Mouse (Mus musculus) limb, embryonic 11.5 days (tissue): ENCODE data around the gene Hpcal4. TPM values are rescaled to one million over a fixed set of nuclear protein-coding genes. Genes with fewer than 3 reads are reported as not detected.

Experiments
- ATAC-seq: fragments of 200-750 bp; cut with Nextera tagmentation; 2 replicates; pipeline ENCODE4 v1.8.0; 2017; ENCODE audit warnings: low read depth; ENCODE audit not compliant: insufficient number of reproducible peaks, low FRiP score, low TSS enrichment
- DNase-seq: peaks from one replicate; pipeline ENCODE4 v3.0.0-alpha.2; 2015; ENCODE audit warnings: low spot score
- H3K27ac ChIP-seq: fragments of 300-500 bp; sonication (generic); replicated peaks from 2 replicates; pipeline ENCODE4 v1.5.1; 2014; ENCODE audit warnings: low read depth, mild to moderate bottlenecking, low read length
- H3K27me3 ChIP-seq: fragments of 300-500 bp; sonication (generic); 2 replicates; pipeline ENCODE4 v1.6.1; 2014; ENCODE audit warnings: mild to moderate bottlenecking, low read length, mixed read lengths; ENCODE audit not compliant: control insufficient read depth, insufficient read depth
- H3K36me3 ChIP-seq: fragments of 300-500 bp; sonication (generic); 2 replicates; pipeline ENCODE4 v1.6.1; 2014; ENCODE audit warnings: mild to moderate bottlenecking, low read length, moderate library complexity, mixed read lengths; ENCODE audit not compliant: control insufficient read depth, insufficient read depth
- H3K4me1 ChIP-seq: fragments of 300-500 bp; sonication (generic); 2 replicates; pipeline ENCODE4 v1.6.1; 2014; ENCODE audit warnings: low read length, mixed read lengths; ENCODE audit not compliant: control insufficient read depth, insufficient read depth
- H3K4me2 ChIP-seq: fragments of 300-500 bp; sonication (generic); 2 replicates; pipeline ENCODE4 v1.6.1; 2014; ENCODE audit warnings: low read depth, mild to moderate bottlenecking, moderate library complexity; ENCODE audit not compliant: severe bottlenecking
- H3K4me3 ChIP-seq: fragments of 300-500 bp; sonication (generic); 2 replicates; pipeline ENCODE4 v1.5.1; 2014; ENCODE audit warnings: low read depth, low read length
- H3K9ac ChIP-seq: fragments of 300-500 bp; sonication (generic); 2 replicates; pipeline ENCODE4 v1.6.1; 2014; ENCODE audit warnings: mild to moderate bottlenecking, low read length
- H3K9me3 ChIP-seq: fragments of 300-500 bp; sonication (generic); 2 replicates; pipeline ENCODE4 v1.6.1; 2016; ENCODE audit warnings: low read length; ENCODE audit not compliant: control insufficient read depth
- WGBS: fragments of 180-500 bp; shearing (Covaris S2); extraction: QIAGEN DNeasy Blood & Tissue Kit; methylation state at CpG from one replicate; pipeline ENCODE4 v1.1.7; 2014; 5-methylcytosine and 5-hydroxymethylcytosine counted together
- polyA plus RNA-seq: library from polyadenylated mRNA; unstranded; fragments of >200 nt; fragmentation: Nextera tagmentation; extraction: Ambion mirVana; gene quantifications from 2 replicates; pipeline ENCODE4 v1.2.1, GENCODE M21; 2014

Gene Hpcal4
- polyA plus RNA-seq, 1 experiment from 2014 or later: 0.17 TPM

GRCm38 (mm10) chr4:123192336-123192735 is 9.3 kb downstream of the Hpcal4 start:
- H3K36me3 ChIP-seq: no peaks in the 10 kb centered on the region
- H3K4me3 ChIP-seq: no peak overlapping the region
- no peak overlapping the region for H3K4me2 ChIP-seq
- DNase-seq: no peak
- 83% methylated on average over 11 of the region's 11 CpGs for WGBS
- ATAC-seq: no peak
- H3K27me3 ChIP-seq: no peaks in the 10 kb centered on the region
- H3K4me1 ChIP-seq: no peaks in the 10 kb centered on the region
- no peak overlapping the region for H3K27ac ChIP-seq
- no peak overlapping the region for H3K9ac ChIP-seq
- no peaks in the 10 kb centered on the region for H3K9me3 ChIP-seq

DNA sequence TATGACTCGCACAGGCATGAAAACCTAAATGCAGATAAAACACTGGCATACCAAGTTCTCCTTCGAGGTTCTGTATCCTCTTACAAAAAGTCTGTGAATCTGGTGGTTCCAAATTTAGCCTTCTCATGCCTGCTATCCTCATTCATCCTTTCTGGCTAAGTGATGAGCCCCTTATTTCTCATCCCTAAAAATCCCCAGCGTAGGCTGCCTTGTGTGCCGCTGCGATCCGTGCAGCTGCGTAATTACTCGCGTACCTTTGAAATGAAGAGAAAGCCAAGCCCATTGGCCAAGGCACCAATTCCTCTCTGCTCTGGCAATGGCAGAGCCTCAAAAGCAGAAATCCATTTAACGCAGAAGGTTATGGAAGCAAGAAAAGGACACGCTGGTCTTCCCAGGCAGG is 10.8 kb downstream of the Hpcal4 start:
- ATAC-seq: no peak
- Histone ChIP-seq H3K27me3 (no peaks in the 10 kb centered on the region), H3K4me1 (no peaks in the 10 kb centered on the region), H3K9ac (no peak overlapping the region), H3K36me3 (no peaks in the 10 kb centered on the region), H3K4me2 (no peak overlapping the region), H3K9me3 (no peaks in the 10 kb centered on the region), H3K27ac (no peak overlapping the region), H3K4me3 (no peak overlapping the region)
- WGBS: 90% methylated on average over 11 of the region's 11 CpGs
- no peak for DNase-seq

- WGBS: 55% methylated on average over 6 of the region's 6 CpGs
- 0 out of 2 replicates have a peak, but pooled peaks cover 5% of the 10 kb centered on the region for H3K4me1 ChIP-seq
- H3K36me3 ChIP-seq: no peaks in the 10 kb centered on the region
- H3K4me3 ChIP-seq: no peak overlapping the region
- no peak overlapping the region for H3K9ac ChIP-seq
- no peak overlapping the region for H3K4me2 ChIP-seq
- H3K9me3 ChIP-seq: no peaks in the 10 kb centered on the region
- no peak overlapping the region for H3K27ac ChIP-seq
- DNase-seq (no peak), ATAC-seq (no peak)
- peaks cover 14% of the 10 kb centered on the region for H3K27me3 ChIP-seq
Measured at GRCm38 (mm10) chr4:123196695-123197094, 13.7 kb downstream of the Hpcal4 start.

GRCm38 (mm10) chr4:123200771-123201185 is 17.8 kb downstream of the Hpcal4 start:
- peaks cover 27% of the 10 kb centered on the region for H3K27me3 ChIP-seq
- ATAC-seq: no peak
- 0 out of 2 replicates have a peak, but pooled peaks cover 8% of the 10 kb centered on the region for H3K4me1 ChIP-seq
- WGBS: 3% methylated on average over 15 of the region's 15 CpGs
- H3K36me3 ChIP-seq: no peaks in the 10 kb centered on the region
- DNase-seq: peak; percentile 81
- peak overlapping the region; percentile 29 for H3K4me3 ChIP-seq
- H3K27ac ChIP-seq: no peak overlapping the region
- H3K9me3 ChIP-seq: no peaks in the 10 kb centered on the region
- peak overlapping the region; percentile 64 for H3K4me2 ChIP-seq
- no peak overlapping the region for H3K9ac ChIP-seq

DNA sequence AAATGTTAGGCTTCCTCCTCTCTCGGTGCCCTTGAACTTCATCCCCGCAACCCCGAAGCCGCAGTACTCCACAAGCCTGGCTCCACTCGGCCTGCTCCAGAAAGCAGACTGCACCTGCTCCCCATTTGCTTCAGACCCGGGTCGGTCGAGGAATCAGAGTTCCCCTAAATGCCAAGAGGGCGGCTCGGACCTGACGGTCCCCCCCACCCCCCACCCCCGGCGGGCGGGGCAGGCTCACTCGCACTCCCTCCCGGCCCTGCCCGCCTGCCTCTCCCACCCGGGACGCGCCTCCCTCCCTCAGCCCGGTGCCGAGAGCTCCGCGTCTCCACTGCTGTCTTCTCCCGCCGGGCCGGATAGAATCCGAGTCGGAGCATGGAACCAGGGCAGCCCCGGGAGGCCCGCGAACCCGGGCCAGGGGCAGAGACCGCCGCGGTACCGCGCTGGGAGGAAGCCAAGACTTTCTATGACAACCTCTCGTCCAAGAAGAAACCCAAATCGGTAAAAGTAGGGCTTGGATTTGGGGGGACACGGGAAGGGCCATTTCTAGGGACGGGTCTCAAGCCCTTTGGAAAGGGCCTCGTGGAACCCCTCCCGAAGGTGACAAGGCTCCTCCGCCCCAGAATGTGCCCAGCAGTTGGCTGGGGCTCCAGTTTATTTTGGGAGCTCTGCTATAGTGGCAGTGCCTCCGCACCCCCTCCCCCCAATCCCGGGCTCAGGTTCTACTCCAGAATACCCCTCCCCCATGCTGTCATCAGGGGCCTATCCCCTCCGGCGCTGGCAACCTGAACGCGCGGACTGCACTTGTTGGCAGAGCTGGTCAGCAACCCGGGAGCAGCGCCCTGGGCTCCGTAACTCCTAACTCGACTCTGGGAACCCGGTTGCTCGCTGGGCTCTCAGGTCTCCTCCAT is 18.4 kb downstream of the Hpcal4 start, which contains the start of gene Nt5c1a:
TSS of gene Nt5c1a (plus strand) at position 319 of the 908 bp plus-strand sequence.
- H3K27ac ChIP-seq: no peak within 1 kb of the TSS
- H3K36me3 ChIP-seq: no peaks in the 10 kb centered on the region
- DNase-seq (peak; percentile 58), ATAC-seq (peak; percentile 26; the same call in 1 of the 2 replicates)
- peaks cover 27% of the 10 kb centered on the region for H3K27me3 ChIP-seq
- 1% methylated on average over 56 of the region's 58 CpGs for WGBS
- no peak within 1 kb of the TSS for H3K9ac ChIP-seq
- peak within 1 kb of the TSS; percentile 29 for H3K4me3 ChIP-seq
- H3K9me3 ChIP-seq: no peaks in the 10 kb centered on the region
- H3K4me2 ChIP-seq: peak within 1 kb of the TSS; percentile 64
- H3K4me1 ChIP-seq: 0 out of 2 replicates have a peak, but pooled peaks cover 8% of the 10 kb centered on the region

DNA sequence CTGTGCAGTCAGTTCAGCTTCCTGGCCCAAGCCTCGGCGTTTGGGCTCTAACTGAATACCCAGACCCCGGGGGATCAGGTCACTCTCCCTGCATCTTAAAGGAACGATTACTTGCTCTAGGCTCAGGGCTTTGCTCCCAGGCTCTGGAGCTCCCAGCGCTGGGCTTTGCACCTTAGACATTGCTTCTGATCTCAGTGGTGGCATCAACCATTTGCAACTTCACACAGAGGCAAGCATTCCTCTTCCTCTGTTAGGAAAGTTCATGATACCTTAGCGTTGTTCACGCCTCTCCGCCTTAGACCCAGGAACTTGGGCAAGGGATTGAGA is 19.0 kb downstream of the Hpcal4 start:
- peak overlapping the region; percentile 29; the same call in 1 of the 2 replicates for H3K4me3 ChIP-seq
- 6% methylated on average over 8 of the region's 8 CpGs for WGBS
- DNase-seq: no peak

DNA sequence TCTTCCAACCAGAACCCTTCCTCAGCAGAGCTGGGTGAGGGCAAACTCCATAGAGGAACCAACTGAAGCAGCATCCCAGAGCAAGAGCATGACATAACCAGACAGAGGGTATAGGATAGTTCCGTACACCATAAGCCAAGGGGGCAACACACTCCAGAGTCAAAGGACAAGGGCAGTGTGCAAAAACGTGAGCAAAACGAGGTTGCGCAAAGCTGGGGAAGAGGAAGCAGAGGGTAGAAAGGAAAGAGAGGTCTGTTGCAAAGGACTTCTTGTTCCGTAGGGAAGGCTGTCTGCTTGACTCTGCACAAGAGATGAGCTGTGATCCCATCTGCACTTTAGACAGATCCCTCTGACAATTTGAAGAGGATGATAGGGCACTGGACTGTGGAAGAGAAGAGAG is 24.3 kb downstream of the Hpcal4 start:
- Histone ChIP-seq H3K4me2 (no peak overlapping the region), H3K9ac (no peak overlapping the region), H3K9me3 (no peaks in the 10 kb centered on the region), H3K36me3 (no peaks in the 10 kb centered on the region), H3K27me3 (peaks cover 6% of the 10 kb centered on the region), H3K27ac (no peak overlapping the region), H3K4me1 (no peaks in the 10 kb centered on the region), H3K4me3 (no peak overlapping the region)
- WGBS: 71% methylated on average over 5 of the region's 5 CpGs
- ATAC-seq: no peak
- DNase-seq: no peak

More for the DNA sequence above, 19.0 kb downstream of the Hpcal4 start:
- Histone ChIP-seq H3K4me2 (peak overlapping the region; percentile 64), H3K4me1 (0 out of 2 replicates have a peak, but pooled peaks cover 8% of the 10 kb centered on the region), H3K9ac (no peak overlapping the region), H3K27ac (no peak overlapping the region), H3K9me3 (no peaks in the 10 kb centered on the region), H3K36me3 (no peaks in the 10 kb centered on the region), H3K27me3 (peaks cover 27% of the 10 kb centered on the region)
- no peak for ATAC-seq

GRCm38 (mm10) chr4:123210996-123211395 is 28.0 kb downstream of the Hpcal4 start:
- ATAC-seq (no peak), DNase-seq (no peak)
- no peaks in the 10 kb centered on the region for H3K36me3 ChIP-seq
- no peaks in the 10 kb centered on the region for H3K9me3 ChIP-seq
- H3K9ac ChIP-seq: no peak overlapping the region
- no peak overlapping the region for H3K4me2 ChIP-seq
- 53% methylated on average over 8 of the region's 8 CpGs for WGBS
- H3K4me1 ChIP-seq: no peaks in the 10 kb centered on the region
- no peak overlapping the region for H3K4me3 ChIP-seq
- H3K27ac ChIP-seq: no peak overlapping the region
- no peaks in the 10 kb centered on the region for H3K27me3 ChIP-seq
